Mouse (Mus musculus) layer of hippocampus, postnatal 25 days (tissue): ENCODE results near the gene Golga5. TPM values are rescaled to one million over a fixed set of nuclear protein-coding genes. Genes with fewer than 3 reads are reported as not detected.

Experiments used
- DNase-seq, 2 experiments: peaks; one replicate each; pipeline ENCODE4 v3.0.0; 2022; ENCODE audit warnings: mixed read lengths in 2 of 2, low spot score in 1 of 2; ENCODE audit errors: extremely low spot score in 1 of 2
- total RNA-seq, 2 experiments: library from RNA; stranded (reverse); gene quantifications; 2 replicates each; pipeline ENCODE4 v1.2.3; 2021

The Golga5 gene
- total RNA-seq, 2 experiments from 2014 or later, result 25.6 to 27.1 TPM

GRCm38 (mm10) chr12:102505131-102505713, 36.3 kb downstream of the Golga5 start:
- no peak for DNase-seq

- no peak for DNase-seq
These were observed 37.0 kb downstream of the Golga5 start for GRCm38 (mm10) chr12:102505949-102506348.

GRCm38 (mm10) chr12:102511363-102511762, 42.4 kb downstream of the Golga5 start:
- DNase-seq, result no peak

- DNase-seq, result no peak
These were observed 45.2 kb downstream of the Golga5 start for GRCm38 (mm10) chr12:102514151-102514550.

GRCm38 (mm10) chr12:102514751-102515150, 45.8 kb downstream of the Golga5 start:
- no peak for DNase-seq

- DNase-seq, result no peak
These were observed 47.2 kb downstream of the Golga5 start for GRCm38 (mm10) chr12:102516151-102516550.

GRCm38 (mm10) chr12:102517647-102518046, 48.7 kb downstream of the Golga5 start:
- DNase-seq, result no peak

- DNase-seq, result no peak
These were observed 51.2 kb downstream of the Golga5 start for GRCm38 (mm10) chr12:102519929-102520720.

GRCm38 (mm10) chr12:102521777-102522319, 52.9 kb downstream of the Golga5 start:
- no peak for DNase-seq

GRCm38 (mm10) chr12:102524216-102524615, 55.3 kb downstream of the Golga5 start:
- DNase-seq, result no peak

GRCm38 (mm10) chr12:102524760-102525159, 55.8 kb downstream of the Golga5 start:
- no peak for DNase-seq

- DNase-seq, result no peak
These were observed 59.1 kb downstream of the Golga5 start for GRCm38 (mm10) chr12:102527989-102528388.

- no peak for DNase-seq
These were observed 66.9 kb downstream of the Golga5 start for GRCm38 (mm10) chr12:102535796-102536195.

- no peak for DNase-seq
These were observed 71.3 kb downstream of the Golga5 start for GRCm38 (mm10) chr12:102540278-102540677.

GRCm38 (mm10) chr12:102541168-102541567, 72.2 kb downstream of the Golga5 start:
- DNase-seq, result no peak

- DNase-seq, result no peak
These were observed 76.2 kb downstream of the Golga5 start for GRCm38 (mm10) chr12:102545122-102545521.

Other genes with a start within 250 kb of the Golga5 start
- 1 to 10 TPM; 2.5 to 3.1 TPM for gene Rin3, start 186.1 kb upstream of the Golga5 start, total RNA-seq
- gene Lgmn, start 29.3 kb upstream of the Golga5 start, total RNA-seq, result 100 to 1,000 TPM in 1 of 2 experiments, 10 to 100 TPM in 1; 98.6 to 102 TPM
- 100 to 1,000 TPM; 132 to 135 TPM for gene Chga, start 85.8 kb downstream of the Golga5 start, total RNA-seq
- 10 to 100 TPM; 56.4 to 66.2 TPM for gene Itpk1, start 235.8 kb downstream of the Golga5 start, total RNA-seq